24 mouse cellular contexts compared by ENCODE assay signal in the genomic region with DNA sequence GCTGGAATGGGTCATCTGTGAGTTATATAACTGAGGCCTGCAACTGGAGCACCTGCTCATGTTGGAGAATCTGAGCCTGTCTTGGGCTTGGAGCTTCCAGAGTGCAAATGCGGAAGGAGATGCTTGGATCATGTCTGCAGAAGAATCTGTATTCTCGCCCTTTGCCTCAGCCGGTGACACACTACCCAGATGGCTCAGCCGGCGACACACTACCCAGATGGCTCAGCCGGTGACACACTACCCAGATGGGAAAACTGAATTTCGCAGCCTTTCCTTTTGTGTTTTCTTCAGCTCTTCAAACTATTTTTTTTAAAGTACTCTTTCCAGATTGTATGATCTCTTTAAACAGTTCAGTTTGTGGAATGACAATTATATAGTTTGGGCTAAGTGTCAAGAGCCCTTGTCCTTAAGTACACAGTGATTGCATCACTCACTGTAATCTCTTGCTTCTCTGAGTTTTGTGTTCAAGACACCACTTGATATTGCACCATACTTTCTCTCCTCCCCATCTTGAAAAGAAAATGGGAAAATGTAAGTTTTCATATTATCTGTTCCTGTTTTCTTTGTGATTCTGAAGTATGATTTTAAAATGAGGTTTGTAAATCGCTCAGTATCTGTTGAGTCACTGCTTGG.
DNase-seq lines count a peak whose midpoint lies in the region; ATAC-seq and TF ChIP-seq lines count a peak whose summit lies in the region.
"Had no signal": no experiment of that assay in that cellular context is flagged by ENCODE, and none has a peak within 500 bp of the region (broad histone marks: within the 10 kb centered on the region; RNA-seq: fewer than 3 reads in every experiment).

No protein-coding gene starts in this region.

- H3K27me3 ChIP-seq in hindbrain, postnatal 0 days (ENCODE audit: insufficient read depth, low read length), result no peaks in the 10 kb centered on the region
- H3K27me3 ChIP-seq: embryonic facial prominence, embryonic 15.5 days; hindbrain, embryonic 13.5 days; neural tube, embryonic 15.5 days had no signal

- H3K4me3 ChIP-seq in layer of hippocampus, adult 2 months, result no peak overlapping the region
- no peak overlapping the region for H3K4me3 ChIP-seq in hindbrain, postnatal 0 days (ENCODE audit: low read length)
- H3K4me3 ChIP-seq: embryonic facial prominence, embryonic 15.5 days; heart, embryonic 10.5 days; hindbrain, embryonic 13.5 days; myocyte; neural tube, embryonic 15.5 days had no signal

- TF ChIP-seq CTCF in layer of hippocampus, adult 2 months (conservative IDR thresholded peaks at IDR 0.05), result no peak
- no peak for TF ChIP-seq CTCF in hindbrain, postnatal 0 days (IDR thresholded peaks at IDR 0.05; ENCODE audit: low read depth)

- WGBS in hindbrain, postnatal 0 days, result 83% methylated on average over 8 of the region's 8 CpGs

- DNase-seq in frontal cortex, postnatal 14 days (ENCODE audit: low spot score in 2 of 2), result no peak
- peak; percentile 5 for DNase-seq in lung, postnatal 14 days
- no peak for DNase-seq in lung, postnatal 10 days
- DNase-seq in layer of hippocampus, adult 2 months (ENCODE audit: low spot score in 2 of 2), result peak; percentile 27 to 52
- DNase-seq in telencephalon, adult 2 months (ENCODE audit: low read depth, low spot score), result peak; percentile 62
- no peak for DNase-seq in hindbrain, postnatal 0 days (ENCODE audit: low spot score)
- DNase-seq: adrenal gland, postnatal 14 days; cerebellum, adult 8-10 months; embryo, embryonic 11 days; heart, postnatal 10 days; kidney, postnatal 10 days; liver; liver, postnatal 0 days; midbrain, embryonic 14.5 days; thymus, adult 2 months had no signal

- H3K9me3 ChIP-seq in hindbrain, postnatal 0 days (ENCODE audit: low read length), result no peaks in the 10 kb centered on the region
- H3K9me3 ChIP-seq: embryonic facial prominence, embryonic 15.5 days; heart, embryonic 10.5 days; hindbrain, embryonic 13.5 days; neural tube, embryonic 15.5 days had no signal

- no peak overlapping the region for H3K4me2 ChIP-seq in hindbrain, postnatal 0 days (ENCODE audit: low read depth, low read length)
- H3K4me2 ChIP-seq: embryonic facial prominence, embryonic 15.5 days; hindbrain, embryonic 13.5 days; neural tube, embryonic 15.5 days had no signal

- H3K36me3 ChIP-seq in hindbrain, postnatal 0 days (ENCODE audit: insufficient read depth, low read length), result no peaks in the 10 kb centered on the region
- H3K36me3 ChIP-seq: embryonic facial prominence, embryonic 15.5 days; heart, embryonic 10.5 days; hindbrain, embryonic 13.5 days; neural tube, embryonic 15.5 days had no signal

- no peak overlapping the region for H3K9ac ChIP-seq in hindbrain, postnatal 0 days (replicated peaks; ENCODE audit: low read length)
- H3K9ac ChIP-seq: embryonic facial prominence, embryonic 15.5 days; hindbrain, embryonic 13.5 days; liver, postnatal 0 days; neural tube, embryonic 15.5 days had no signal

- ATAC-seq in frontal cortex, adult (ENCODE audit: low TSS enrichment), result peak; percentile 60
- no peak for ATAC-seq in hindbrain, postnatal 0 days
- ATAC-seq: activated CD4-positive, CD25-positive, alpha-beta regulatory T cell, adult 4 months; intestine, postnatal 0 days; liver, postnatal 0 days; Patski had no signal

- no peaks in the 10 kb centered on the region for H3K4me1 ChIP-seq in hindbrain, postnatal 0 days (ENCODE audit: insufficient read depth, low read length)
- H3K4me1 ChIP-seq: embryonic facial prominence, embryonic 15.5 days; heart, embryonic 10.5 days had no signal

- peak overlapping the region; percentile 63 for H3K27ac ChIP-seq in layer of hippocampus, adult 2 months
- H3K27ac ChIP-seq in hindbrain, postnatal 0 days, result no peak overlapping the region
- H3K27ac ChIP-seq: embryonic facial prominence, embryonic 15.5 days; heart, embryonic 10.5 days; hindbrain, embryonic 13.5 days; neural tube, embryonic 15.5 days had no signal

Comparison
In these comparisons a context has a peak if more than half of its experiments do, and no peak if none do; other contexts are left out.
1. DNase-seq: peak in lung, postnatal 14 days (single experiment), layer of hippocampus, adult 2 months (2 of 2) and telencephalon, adult 2 months (single experiment); none in frontal cortex, postnatal 14 days (0 of 2), lung, postnatal 10 days (single experiment) and hindbrain, postnatal 0 days (single experiment).